Comparison of ENCODE assay signal across 7 mouse cellular contexts in genomic region chr9:21196521-21197433, GRCm38 (mm10). TPM values are rescaled to one million over a fixed set of nuclear protein-coding genes. Genes with fewer than 3 reads are reported as not detected.
DNase-seq lines count a peak whose midpoint lies in the region; ATAC-seq lines count a peak whose summit lies in the region.

No protein-coding gene starts in this region.

- DNase-seq in thymus, postnatal 4 days: peak; percentile 27
- no peak for DNase-seq in thymus, postnatal 25 days
- peak; percentile 74 for DNase-seq in forebrain, embryonic 14.5 days (ENCODE audit: low spot score)
- DNase-seq in left cerebral cortex, postnatal 10 days (ENCODE audit: extremely low spot score in 1 of 2, low spot score in 2 of 2): peak; percentile 58 to 73
- peak; percentile 71 for DNase-seq in right cerebral cortex, adult 18-20 months
- DNase-seq in adrenal gland, postnatal 10 days: no peak

- peak overlapping the region; percentile 66 for H3K27ac ChIP-seq in forebrain, embryonic 14.5 days (ENCODE audit: low read depth, low read length)

- ATAC-seq in forebrain, embryonic 14.5 days: peak; percentile 80
- ATAC-seq in megakaryocyte-erythroid progenitor cell, adult 5-6 weeks (replicated peaks; ENCODE audit: low FRiP score, low TSS enrichment, poor library complexity, severe bottlenecking): no peak

- intact Hi-C loops in left cerebral cortex, postnatal 10 days (cut with DNase I): loop anchor here (5.0 kb wide), 1 partner anchor 34 kb away; no protein-coding TSS in a partner anchor

- H3K36me3 ChIP-seq in forebrain, embryonic 14.5 days (ENCODE audit: control insufficient read depth, insufficient read depth, low read length): peaks cover 4% of the 10 kb centered on the region; the same call in 1 of the 2 replicates

- H3K4me3 ChIP-seq in forebrain, embryonic 14.5 days (ENCODE audit: low read depth, low read length): peak overlapping the region; percentile 51

- H3K9me3 ChIP-seq in forebrain, embryonic 14.5 days (replicated peaks; ENCODE audit: control insufficient read depth, low read length): no peaks in the 10 kb centered on the region

- H3K27me3 ChIP-seq in forebrain, embryonic 14.5 days (replicated peaks; ENCODE audit: control insufficient read depth, insufficient read depth, low read length): no peaks in the 10 kb centered on the region

- H3K4me2 ChIP-seq in forebrain, embryonic 14.5 days (ENCODE audit: low read length): peak overlapping the region; percentile 72

- H3K4me1 ChIP-seq in forebrain, embryonic 14.5 days (ENCODE audit: control insufficient read depth, insufficient read depth, low read length): peaks cover 17% of the 10 kb centered on the region; the same call in 1 of the 2 replicates

- 18% methylated on average over 18 of the region's 19 CpGs for WGBS in forebrain, embryonic 14.5 days

- H3K9ac ChIP-seq in forebrain, embryonic 14.5 days (ENCODE audit: low read length): peak overlapping the region; percentile 74

RNA-seq across cellular contexts. Expression of gene Pde4a, which starts 31.3 kb away (rescaled TPM):
- polyA plus RNA-seq in forebrain, embryonic 14.5 days (2014; fragmentation: Nextera tagmentation; extraction: Ambion mirVana): 17.3 and 22.4 TPM in 2 replicates
- total RNA-seq in left cerebral cortex, postnatal 10 days (2021): 10 to 100 TPM; 65.6 to 67.5 TPM
- total RNA-seq in megakaryocyte-erythroid progenitor cell, adult 5-6 weeks (2014; fragmentation: Nextera tagmentation): 23.5 and 24.3 TPM in 2 replicates
- 2.2 and 3.8 TPM in 2 replicates for total RNA-seq in megakaryocyte-erythroid progenitor cell, adult 5-6 weeks (2017)
- 10 to 100 TPM; 22.7 to 31.5 TPM for total RNA-seq in adrenal gland, postnatal 10 days (2021)

RNA-seq across cellular contexts. Expression of gene Keap1, which starts 42.4 kb away (rescaled TPM):
- polyA plus RNA-seq in forebrain, embryonic 14.5 days (2014; fragmentation: Nextera tagmentation; extraction: Ambion mirVana): 34.7 and 39.1 TPM in 2 replicates
- 10 to 100 TPM; 47.9 to 50.8 TPM for total RNA-seq in left cerebral cortex, postnatal 10 days (2021)
- total RNA-seq in megakaryocyte-erythroid progenitor cell, adult 5-6 weeks (2014; fragmentation: Nextera tagmentation): 25.3 and 27.2 TPM in 2 replicates
- 32.7 and 39.8 TPM in 2 replicates for total RNA-seq in megakaryocyte-erythroid progenitor cell, adult 5-6 weeks (2017)
- total RNA-seq in adrenal gland, postnatal 10 days (2021): 10 to 100 TPM; 39.4 to 45.8 TPM

RNA-seq across cellular contexts. Expression of gene Cdc37, which starts 47.0 kb away (rescaled TPM):
- polyA plus RNA-seq in forebrain, embryonic 14.5 days (2014; fragmentation: Nextera tagmentation; extraction: Ambion mirVana): 222 and 247 TPM in 2 replicates
- 100 to 1,000 TPM; 127 to 129 TPM for total RNA-seq in left cerebral cortex, postnatal 10 days (2021)
- total RNA-seq in megakaryocyte-erythroid progenitor cell, adult 5-6 weeks (2014; fragmentation: Nextera tagmentation): 182 and 193 TPM in 2 replicates
- 385 and 442 TPM in 2 replicates for total RNA-seq in megakaryocyte-erythroid progenitor cell, adult 5-6 weeks (2017)
- total RNA-seq in adrenal gland, postnatal 10 days (2021): 100 to 1,000 TPM; 155 to 160 TPM

RNA-seq across cellular contexts. Expression of gene S1pr5, which starts 51.5 kb away (rescaled TPM):
- 0.94 and 1.4 TPM in 2 replicates for polyA plus RNA-seq in forebrain, embryonic 14.5 days (2014; fragmentation: Nextera tagmentation; extraction: Ambion mirVana)
- 1 to 10 TPM; 2.2 to 2.3 TPM for total RNA-seq in left cerebral cortex, postnatal 10 days (2021)
- 0.59 TPM in 1 of 2 replicates, not detected in the other for total RNA-seq in megakaryocyte-erythroid progenitor cell, adult 5-6 weeks (2014; fragmentation: Nextera tagmentation)
- 1.1 TPM in 1 of 2 replicates, not detected in the other for total RNA-seq in megakaryocyte-erythroid progenitor cell, adult 5-6 weeks (2017)
- total RNA-seq in adrenal gland, postnatal 10 days (2021): 1 to 10 TPM; 1.4 to 1.7 TPM

Comparison
In these comparisons a context has a peak if more than half of its experiments do, and no peak if none do; other contexts are left out.
1. DNase-seq: peak in thymus, postnatal 4 days (single experiment), forebrain, embryonic 14.5 days (single experiment), left cerebral cortex, postnatal 10 days (2 of 2) and right cerebral cortex, adult 18-20 months (single experiment); none in thymus, postnatal 25 days (single experiment) and adrenal gland, postnatal 10 days (single experiment).